Mouse (Mus musculus) intestine, embryonic 14.5 days (tissue): ENCODE measurements around the gene Btbd3. TPM values are rescaled to one million over a fixed set of nuclear protein-coding genes. Genes with fewer than 3 reads are reported as not detected.
"Not testable (repeated sequence)": the region's sequence is repeated elsewhere in the genome, so short reads cannot be mapped to it uniquely, and the experiment has no call there.

Source experiments
- ATAC-seq: fragments of 200-750 bp; cut with Nextera tagmentation; replicated peaks from 2 replicates; pipeline ENCODE4 v1.8.0; 2017; ENCODE audit warnings: low read depth, moderate number of reproducible peaks, moderate TSS enrichment, moderate library complexity; ENCODE audit not compliant: low FRiP score, low TSS enrichment
- DNase-seq: peaks from one replicate; pipeline ENCODE4 v3.0.0-alpha.2; 2018; ENCODE audit warnings: low spot score
- H3K27ac ChIP-seq: fragments of 300-500 bp; sonication (generic); 2 replicates; pipeline ENCODE4 v1.5.1; 2014; ENCODE audit warnings: low read depth, mild to moderate bottlenecking, control low read depth
- H3K27me3 ChIP-seq: fragments of 300-500 bp; sonication (generic); replicated peaks from 2 replicates; pipeline ENCODE4 v1.6.1; 2014; ENCODE audit warnings: low read length, control low read depth; ENCODE audit not compliant: control insufficient read depth, insufficient read depth
- H3K36me3 ChIP-seq: fragments of 300-500 bp; sonication (generic); 2 replicates; pipeline ENCODE4 v1.6.1; 2014; ENCODE audit warnings: low read length, control low read depth; ENCODE audit not compliant: control insufficient read depth, insufficient read depth
- H3K4me1 ChIP-seq: fragments of 300-500 bp; sonication (generic); replicated peaks from 2 replicates; pipeline ENCODE4 v1.6.1; 2014; ENCODE audit warnings: low read length, control low read depth, mixed read lengths; ENCODE audit not compliant: control insufficient read depth, insufficient read depth
- H3K4me2 ChIP-seq: fragments of 300-500 bp; sonication (generic); 2 replicates; pipeline ENCODE4 v1.6.1; 2014; ENCODE audit warnings: low read length
- H3K4me3 ChIP-seq: fragments of 300-500 bp; sonication (generic); 2 replicates; pipeline ENCODE4 v1.5.1; 2014; ENCODE audit warnings: low read depth, low read length, control low read depth, mixed read lengths
- H3K9ac ChIP-seq: fragments of 300-500 bp; sonication (generic); 2 replicates; pipeline ENCODE4 v1.6.1; 2014; ENCODE audit warnings: mild to moderate bottlenecking, low read length
- H3K9me3 ChIP-seq: fragments of 300-500 bp; sonication (generic); 2 replicates; pipeline ENCODE4 v1.6.1; 2016; ENCODE audit warnings: low read length, control low read depth; ENCODE audit not compliant: control insufficient read depth
- WGBS: fragments of 180-500 bp; shearing (Covaris S2); extraction: QIAGEN DNeasy Blood & Tissue Kit; methylation state at CpG from one replicate; pipeline ENCODE4 v1.1.7; 2014; 5-methylcytosine and 5-hydroxymethylcytosine counted together
- polyA plus RNA-seq: library from polyadenylated mRNA; unstranded; fragments of >200 nt; fragmentation: Nextera tagmentation; extraction: Ambion mirVana; gene quantifications from 2 replicates; pipeline ENCODE4 v1.2.1, GENCODE M21; 2014

Gene Btbd3
- polyA plus RNA-seq, 1 experiment from 2014 or later, result 32.4 TPM

- not testable (repeated sequence) for H3K4me2 ChIP-seq, H3K9me3 ChIP-seq, H3K27me3 ChIP-seq, H3K4me3 ChIP-seq, H3K9ac ChIP-seq, ATAC-seq, H3K4me1 ChIP-seq, DNase-seq, H3K27ac ChIP-seq, H3K36me3 ChIP-seq
- WGBS, result 84% methylated on average over 2 of the region's 2 CpGs
Observed at GRCm38 (mm10) chr2:138334198-138334597, 77.8 kb downstream of the Btbd3 start.

DNA sequence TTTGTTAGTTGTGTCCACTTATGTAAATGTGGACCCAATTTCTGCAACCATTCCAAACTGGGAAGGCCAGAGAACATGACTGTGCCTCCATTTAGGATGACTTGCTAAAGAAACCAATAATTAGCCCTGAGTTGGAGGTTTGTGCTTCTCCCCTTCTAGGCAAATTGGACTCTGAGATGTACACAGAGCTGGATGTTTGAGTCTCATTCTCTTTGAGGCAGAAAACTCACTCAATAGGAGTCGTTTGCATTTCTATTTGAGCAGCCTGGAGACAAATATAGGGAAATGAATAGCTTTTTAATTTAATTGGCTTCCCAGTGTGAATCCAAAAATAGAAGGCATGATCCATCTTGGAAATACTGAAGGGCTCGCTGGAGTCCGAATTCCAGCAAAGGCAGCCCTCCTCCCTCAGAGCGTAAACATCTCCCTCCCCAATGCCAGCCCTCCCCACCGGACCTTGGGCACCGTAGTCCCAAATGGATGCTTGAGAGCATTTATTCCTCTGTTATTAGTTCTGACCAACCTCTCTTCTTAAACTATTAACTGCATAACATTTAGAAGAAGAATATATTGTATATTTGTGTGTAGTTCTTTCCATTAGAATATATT lies 81.6 kb downstream of the Btbd3 start:
- no peaks in the 10 kb centered on the region for H3K36me3 ChIP-seq
- no peaks in the 10 kb centered on the region for H3K4me1 ChIP-seq
- H3K27ac ChIP-seq, result no peak overlapping the region
- no peak for DNase-seq
- no peak overlapping the region for H3K9ac ChIP-seq
- ATAC-seq, result no peak
- H3K9me3 ChIP-seq, result no peaks in the 10 kb centered on the region
- H3K4me2 ChIP-seq, result no peak overlapping the region
- no peaks in the 10 kb centered on the region for H3K27me3 ChIP-seq
- H3K4me3 ChIP-seq, result no peak overlapping the region
- WGBS, result 69% methylated on average over 6 of the region's 6 CpGs

GRCm38 (mm10) chr2:138338524-138338923 lies 82.2 kb downstream of the Btbd3 start:
- H3K4me2 ChIP-seq, result no peak overlapping the region
- H3K9ac ChIP-seq, result no peak overlapping the region
- no peaks in the 10 kb centered on the region for H3K9me3 ChIP-seq
- DNase-seq (no peak), ATAC-seq (no peak)
- H3K36me3 ChIP-seq, result no peaks in the 10 kb centered on the region
- no peak overlapping the region for H3K27ac ChIP-seq
- WGBS, result 50% methylated on average over 1 of the region's 1 CpGs
- H3K4me1 ChIP-seq, result no peaks in the 10 kb centered on the region
- H3K27me3 ChIP-seq, result no peaks in the 10 kb centered on the region
- H3K4me3 ChIP-seq, result no peak overlapping the region

GRCm38 (mm10) chr2:138355366-138355765 lies 99.0 kb downstream of the Btbd3 start:
- no peak for ATAC-seq
- 71% methylated on average over 3 of the region's 3 CpGs for WGBS

DNA sequence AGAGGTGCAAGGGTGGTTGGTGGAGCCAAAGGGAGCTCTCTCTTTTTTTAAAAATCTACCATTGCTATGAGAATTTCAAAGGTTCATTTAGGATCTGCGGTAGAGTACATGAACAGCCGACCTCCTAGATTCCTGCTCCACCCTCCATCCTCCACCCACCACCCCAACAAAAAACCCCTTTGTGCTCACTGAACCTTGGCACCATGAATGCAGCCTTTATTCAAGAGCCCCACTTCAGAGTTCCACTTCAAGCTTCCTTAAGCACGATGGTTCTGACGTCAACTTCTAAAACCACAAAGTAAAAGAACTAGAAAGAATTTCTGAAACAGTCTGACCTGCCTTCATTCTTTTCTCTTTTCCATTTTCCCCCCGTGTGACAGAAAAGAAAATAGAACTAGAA lies 106.1 kb downstream of the Btbd3 start:
- H3K9ac ChIP-seq, result no peak overlapping the region
- H3K27me3 ChIP-seq, result no peaks in the 10 kb centered on the region
- no peak for ATAC-seq
- no peaks in the 10 kb centered on the region for H3K9me3 ChIP-seq
- WGBS, result 66% methylated on average over 5 of the region's 5 CpGs
- H3K36me3 ChIP-seq, result no peaks in the 10 kb centered on the region
- H3K27ac ChIP-seq, result no peak overlapping the region
- H3K4me1 ChIP-seq, result 0 out of 2 replicates have a peak, but pooled peaks cover 3% of the 10 kb centered on the region
- H3K4me2 ChIP-seq, result no peak overlapping the region
- no peak for DNase-seq
- no peak overlapping the region for H3K4me3 ChIP-seq

More at GRCm38 (mm10) chr2:138355366-138355765, 99.0 kb downstream of the Btbd3 start:
- no peak overlapping the region for H3K27ac ChIP-seq
- H3K4me1 ChIP-seq, result no peaks in the 10 kb centered on the region
- no peaks in the 10 kb centered on the region for H3K9me3 ChIP-seq
- no peaks in the 10 kb centered on the region for H3K27me3 ChIP-seq
- no peak overlapping the region for H3K9ac ChIP-seq
- no peak overlapping the region for H3K4me2 ChIP-seq
- no peak overlapping the region for H3K4me3 ChIP-seq
- H3K36me3 ChIP-seq, result no peaks in the 10 kb centered on the region
- no peak for DNase-seq

- 90% methylated on average over 4 of the region's 4 CpGs for WGBS
- H3K27ac ChIP-seq, result no peak overlapping the region
- H3K27me3 ChIP-seq, result no peaks in the 10 kb centered on the region
- no peaks in the 10 kb centered on the region for H3K36me3 ChIP-seq
- H3K4me3 ChIP-seq, result no peak overlapping the region
- ATAC-seq (no peak), DNase-seq (no peak)
- H3K4me1 ChIP-seq, result 0 out of 2 replicates have a peak, but pooled peaks cover 3% of the 10 kb centered on the region
- no peak overlapping the region for H3K9ac ChIP-seq
- no peaks in the 10 kb centered on the region for H3K9me3 ChIP-seq
- H3K4me2 ChIP-seq, result no peak overlapping the region
Observed at GRCm38 (mm10) chr2:138365391-138365790, 109.0 kb downstream of the Btbd3 start.

DNA sequence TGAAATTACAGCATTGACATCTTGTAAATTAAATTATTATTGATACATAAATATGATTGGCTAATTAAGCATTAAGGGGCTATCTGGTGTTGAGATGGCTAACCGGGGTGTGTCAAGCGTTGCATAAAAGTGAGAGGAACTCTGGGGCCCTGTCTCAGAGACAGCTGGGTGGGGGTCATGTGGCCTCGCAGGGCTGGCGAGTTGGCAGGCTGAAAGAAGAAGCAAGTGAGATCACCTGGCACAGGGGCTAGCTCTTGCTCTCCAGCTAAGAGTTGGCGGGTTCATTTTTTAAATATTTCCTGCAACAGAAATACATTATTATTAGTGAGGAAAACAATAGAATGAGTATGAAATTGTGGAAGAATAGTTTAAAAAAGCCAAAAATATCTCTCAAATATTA lies 118.2 kb downstream of the Btbd3 start:
- H3K4me1 ChIP-seq, result no peaks in the 10 kb centered on the region
- no peak overlapping the region for H3K27ac ChIP-seq
- no peak overlapping the region for H3K9ac ChIP-seq
- DNase-seq (no peak), ATAC-seq (no peak)
- no peaks in the 10 kb centered on the region for H3K36me3 ChIP-seq
- no peak overlapping the region for H3K4me2 ChIP-seq
- 91% methylated on average over 5 of the region's 5 CpGs for WGBS
- H3K27me3 ChIP-seq, result no peaks in the 10 kb centered on the region
- no peaks in the 10 kb centered on the region for H3K9me3 ChIP-seq
- no peak overlapping the region for H3K4me3 ChIP-seq

DNA sequence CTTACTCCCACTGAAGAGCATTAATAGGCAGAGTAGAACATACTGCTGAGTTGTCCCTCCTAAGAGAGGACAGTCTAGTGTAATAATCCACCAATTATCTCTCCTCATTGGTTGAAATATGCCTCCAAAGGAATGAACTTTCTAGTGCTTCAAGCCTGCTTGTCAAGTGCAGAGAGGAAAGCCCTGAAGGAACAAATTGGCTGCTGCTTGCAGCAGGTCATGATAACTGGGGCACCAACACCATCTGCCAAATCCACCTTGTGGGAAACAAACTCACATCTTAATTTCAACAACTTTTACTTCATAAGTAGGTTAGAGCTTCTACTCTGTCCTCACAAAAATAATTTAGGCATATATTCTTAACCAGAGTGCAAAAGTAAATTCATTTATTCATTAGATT lies 122.5 kb downstream of the Btbd3 start:
- no peaks in the 10 kb centered on the region for H3K9me3 ChIP-seq
- H3K4me2 ChIP-seq, result no peak overlapping the region
- DNase-seq (no peak), ATAC-seq (no peak)
- no peaks in the 10 kb centered on the region for H3K27me3 ChIP-seq
- H3K36me3 ChIP-seq, result no peaks in the 10 kb centered on the region
- no peak overlapping the region for H3K9ac ChIP-seq
- no peak overlapping the region for H3K27ac ChIP-seq
- no peaks in the 10 kb centered on the region for H3K4me1 ChIP-seq
- H3K4me3 ChIP-seq, result no peak overlapping the region

DNA sequence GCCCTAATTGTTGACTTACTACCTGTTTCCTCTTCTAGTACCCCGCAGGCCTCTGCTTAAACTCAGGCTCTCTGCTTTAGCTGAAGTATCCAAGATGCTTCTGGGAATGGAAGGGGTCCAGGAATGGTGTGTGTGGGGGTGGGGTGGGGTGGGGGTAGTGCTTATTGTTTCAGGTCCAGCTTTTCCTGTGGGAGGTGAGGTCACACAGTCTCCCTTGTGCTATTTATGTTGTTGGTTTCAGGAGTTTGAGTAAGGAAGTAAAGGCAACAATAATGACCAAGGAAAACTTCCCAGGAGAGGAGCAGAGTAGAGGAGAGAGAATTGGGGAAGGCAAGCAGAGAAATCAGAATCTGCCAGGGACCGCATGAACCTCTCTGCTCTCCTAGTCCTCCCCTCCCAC lies 128.4 kb downstream of the Btbd3 start:
- Histone ChIP-seq H3K9ac (no peak overlapping the region), H3K27ac (no peak overlapping the region), H3K27me3 (no peaks in the 10 kb centered on the region), H3K4me2 (no peak overlapping the region), H3K4me3 (no peak overlapping the region), H3K4me1 (0 out of 2 replicates have a peak, but pooled peaks cover 2% of the 10 kb centered on the region), H3K9me3 (no peaks in the 10 kb centered on the region), H3K36me3 (no peaks in the 10 kb centered on the region)
- WGBS, result 83% methylated on average over 2 of the region's 2 CpGs
- no peak for DNase-seq
- no peak for ATAC-seq
